Mouse (Mus musculus): ENCODE results near the gene Tmbim6.
"Not testable (repeated sequence)": the region's sequence is repeated elsewhere in the genome, so short reads cannot be mapped to it uniquely, and the experiment has no call there.

The Tmbim6 gene

GRCm38 (mm10) chr15:99382893-99383292, 9.8 kb upstream of the Tmbim6 start:
- DNase-seq (ENCODE audit: low read depth in 2 of 2, low spot score in 2 of 2) = no peak

- DNase-seq (ENCODE audit: low read depth in 2 of 2, low spot score in 2 of 2) = no peak
Measured at GRCm38 (mm10) chr15:99384071-99384470, 8.6 kb upstream of the Tmbim6 start.

- DNase-seq (ENCODE audit: low read depth in 2 of 2, low spot score in 2 of 2) = not testable (repeated sequence)
Measured at GRCm38 (mm10) chr15:99386110-99386509, 6.6 kb upstream of the Tmbim6 start.

GRCm38 (mm10) chr15:99386796-99387195, 5.9 kb upstream of the Tmbim6 start:
- DNase-seq (ENCODE audit: low read depth in 2 of 2, low spot score in 2 of 2) = no peak

GRCm38 (mm10) chr15:99387976-99388375, 4.7 kb upstream of the Tmbim6 start:
- DNase-seq (ENCODE audit: low read depth in 2 of 2, low spot score in 2 of 2) = no peak

GRCm38 (mm10) chr15:99390472-99391401, 1.9 kb upstream of the Tmbim6 start:
- no peak for DNase-seq (ENCODE audit: low read depth in 2 of 2, low spot score in 2 of 2)

- DNase-seq (ENCODE audit: low read depth in 2 of 2, low spot score in 2 of 2) = no peak
Measured at GRCm38 (mm10) chr15:99391975-99392374, 707 bp upstream of the Tmbim6 start.

GRCm38 (mm10) chr15:99393386-99394252, 937 bp downstream of the Tmbim6 start:
- DNase-seq (ENCODE audit: low read depth in 2 of 2, low spot score in 2 of 2) = no peak

- DNase-seq (ENCODE audit: low read depth in 2 of 2, low spot score in 2 of 2) = no peak
Measured at GRCm38 (mm10) chr15:99396462-99396861, 3.8 kb downstream of the Tmbim6 start.

- DNase-seq (ENCODE audit: low read depth in 2 of 2, low spot score in 2 of 2) = no peak
Measured at GRCm38 (mm10) chr15:99396875-99397274, 4.2 kb downstream of the Tmbim6 start.

GRCm38 (mm10) chr15:99397622-99398021, 4.9 kb downstream of the Tmbim6 start:
- no peak for DNase-seq (ENCODE audit: low read depth in 2 of 2, low spot score in 2 of 2)

- no peak for DNase-seq (ENCODE audit: low read depth in 2 of 2, low spot score in 2 of 2)
Measured at GRCm38 (mm10) chr15:99399503-99400245, 7.0 kb downstream of the Tmbim6 start.

GRCm38 (mm10) chr15:99400602-99401001, 7.9 kb downstream of the Tmbim6 start:
- no peak for DNase-seq (ENCODE audit: low read depth in 2 of 2, low spot score in 2 of 2)

- DNase-seq (ENCODE audit: low read depth in 2 of 2, low spot score in 2 of 2) = no peak
Measured at GRCm38 (mm10) chr15:99403159-99403889, 10.6 kb downstream of the Tmbim6 start.

- DNase-seq (ENCODE audit: low read depth in 2 of 2, low spot score in 2 of 2) = no peak
Measured at GRCm38 (mm10) chr15:99405150-99405549, 12.5 kb downstream of the Tmbim6 start.

GRCm38 (mm10) chr15:99406986-99407570, 14.4 kb downstream of the Tmbim6 start:
- no peak for DNase-seq (ENCODE audit: low read depth in 2 of 2, low spot score in 2 of 2)

GRCm38 (mm10) chr15:99408845-99409244, 16.2 kb downstream of the Tmbim6 start:
- no peak for DNase-seq (ENCODE audit: low read depth in 2 of 2, low spot score in 2 of 2)

GRCm38 (mm10) chr15:99411747-99412146, 19.1 kb downstream of the Tmbim6 start:
- no peak for DNase-seq (ENCODE audit: low read depth in 2 of 2, low spot score in 2 of 2)

GRCm38 (mm10) chr15:99415793-99416192, 23.1 kb downstream of the Tmbim6 start:
- DNase-seq (ENCODE audit: low read depth in 2 of 2, low spot score in 2 of 2) = peak; percentile 52 to 66

GRCm38 (mm10) chr15:99416348-99416882, 23.7 kb downstream of the Tmbim6 start:
- DNase-seq (ENCODE audit: low read depth in 2 of 2, low spot score in 2 of 2) = peak; percentile 82 to 88
